25 mouse cellular contexts compared by ENCODE assay signal in the genomic region with DNA sequence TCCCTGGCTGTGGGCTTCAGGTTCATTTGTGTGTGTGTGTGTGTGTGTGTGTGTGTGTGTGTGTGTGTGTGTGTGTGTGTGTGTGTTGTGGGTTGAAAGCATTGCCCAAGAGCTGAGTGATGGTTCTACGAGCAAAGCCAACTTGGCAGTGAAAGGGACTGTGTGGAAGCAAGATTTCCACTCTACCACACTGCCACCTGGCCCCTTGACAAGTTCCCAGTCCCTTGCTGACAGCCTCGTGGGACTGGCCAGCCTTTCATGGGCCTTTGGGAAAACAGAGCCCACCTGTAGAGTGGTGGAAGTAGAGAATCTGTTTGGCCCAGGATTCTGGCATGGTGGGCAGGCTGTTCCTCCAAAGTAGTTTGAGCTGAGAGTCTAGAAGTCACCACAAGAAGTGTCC. TPM values are rescaled to one million over a fixed set of nuclear protein-coding genes. Genes with fewer than 3 reads are reported as not detected.
DNase-seq lines count a peak whose midpoint lies in the region; ATAC-seq and TF ChIP-seq lines count a peak whose summit lies in the region.
"Had no signal": no experiment of that assay in that cellular context is flagged by ENCODE, and none has a peak within 500 bp of the region (broad histone marks: within the 10 kb centered on the region; RNA-seq: fewer than 3 reads in every experiment).

No protein-coding gene starts in this region.

- no peaks in the 10 kb centered on the region for H3K36me3 ChIP-seq in intestine, postnatal 0 days (ENCODE audit: control insufficient read depth, insufficient read depth)
- no peaks in the 10 kb centered on the region for H3K36me3 ChIP-seq in intestine, embryonic 15.5 days
- H3K36me3 ChIP-seq in midbrain, postnatal 0 days (ENCODE audit: insufficient read depth, low read length), result no peaks in the 10 kb centered on the region
- H3K36me3 ChIP-seq in midbrain, embryonic 11.5 days (ENCODE audit: control insufficient read depth, insufficient read depth, low read length), result no peaks in the 10 kb centered on the region
- H3K36me3 ChIP-seq: embryonic facial prominence, embryonic 12.5 days; embryonic facial prominence, embryonic 15.5 days; heart, embryonic 12.5 days; heart, embryonic 15.5 days; hindbrain, embryonic 10.5 days had no signal

- no peaks in the 10 kb centered on the region for H3K27me3 ChIP-seq in intestine, postnatal 0 days (replicated peaks; ENCODE audit: control insufficient read depth, insufficient read depth, low read length)
- no peaks in the 10 kb centered on the region for H3K27me3 ChIP-seq in intestine, embryonic 15.5 days (replicated peaks)
- no peaks in the 10 kb centered on the region for H3K27me3 ChIP-seq in midbrain, postnatal 0 days (ENCODE audit: insufficient read depth, low read length)
- H3K27me3 ChIP-seq in midbrain, embryonic 11.5 days (ENCODE audit: control insufficient read depth, insufficient read depth, low read length), result no peaks in the 10 kb centered on the region
- H3K27me3 ChIP-seq: embryonic facial prominence, embryonic 12.5 days; embryonic facial prominence, embryonic 15.5 days had no signal

- no peak overlapping the region for H3K9ac ChIP-seq in intestine, postnatal 0 days (ENCODE audit: low read depth, low read length)
- H3K9ac ChIP-seq in intestine, embryonic 15.5 days, result no peak overlapping the region
- H3K9ac ChIP-seq in midbrain, postnatal 0 days (replicated peaks; ENCODE audit: low read length, poor library complexity, severe bottlenecking), result no peak overlapping the region
- no peak overlapping the region for H3K9ac ChIP-seq in midbrain, embryonic 11.5 days (ENCODE audit: low read length)
- H3K9ac ChIP-seq: embryonic facial prominence, embryonic 12.5 days; embryonic facial prominence, embryonic 15.5 days; forebrain, postnatal 0 days; heart, embryonic 12.5 days; heart, embryonic 15.5 days; hindbrain, embryonic 14.5 days had no signal

- no peak for TF ChIP-seq CTCF in intestine, postnatal 0 days (IDR thresholded peaks at IDR 0.05; ENCODE audit: low read depth)
- TF ChIP-seq CTCF in midbrain, postnatal 0 days (IDR thresholded peaks at IDR 0.05), result no peak

- peak; percentile 53 for DNase-seq in adrenal gland, postnatal 10 days
- no peak for DNase-seq in adrenal gland, adult 2 months
- peak; percentile 80 for DNase-seq in cerebellum, postnatal 10 days
- no peak for DNase-seq in cerebellum, adult 11 months
- DNase-seq in midbrain, postnatal 0 days (ENCODE audit: low spot score), result peak; percentile 63
- no peak for DNase-seq in midbrain, embryonic 11.5 days (ENCODE audit: low spot score, missing footprints)
- DNase-seq: cerebellum, adult 18-20 months; forebrain, postnatal 0 days; gastrocnemius, adult 2 months; gastrocnemius, postnatal 25 days; heart, adult 18-20 months; heart, postnatal 10 days; heart, postnatal 36 days; kidney, adult 18-20 months had no signal

- no peak for ATAC-seq in intestine, postnatal 0 days
- no peak for ATAC-seq in intestine, embryonic 15.5 days
- ATAC-seq in midbrain, postnatal 0 days (ENCODE audit: low FRiP score), result no peak
- ATAC-seq in midbrain, embryonic 11.5 days (ENCODE audit: low FRiP score), result no peak
- ATAC-seq: activated CD4-positive, CD25-positive, alpha-beta regulatory T cell, adult 4 months; forebrain, embryonic 14.5 days; forebrain, postnatal 0 days had no signal

- H3K4me2 ChIP-seq in intestine, postnatal 0 days (replicated peaks; ENCODE audit: low read depth), result no peak overlapping the region
- no peak overlapping the region for H3K4me2 ChIP-seq in intestine, embryonic 15.5 days (replicated peaks)
- H3K4me2 ChIP-seq in midbrain, postnatal 0 days (ENCODE audit: low read depth, low read length, poor library complexity, severe bottlenecking), result no peak overlapping the region
- H3K4me2 ChIP-seq in midbrain, embryonic 11.5 days, result no peak overlapping the region
- H3K4me2 ChIP-seq: embryonic facial prominence, embryonic 12.5 days; embryonic facial prominence, embryonic 15.5 days; heart, embryonic 12.5 days; heart, embryonic 15.5 days; hindbrain, embryonic 14.5 days had no signal

- no peak overlapping the region for H3K4me3 ChIP-seq in intestine, postnatal 0 days (ENCODE audit: low read depth, low read length)
- no peak overlapping the region for H3K4me3 ChIP-seq in intestine, embryonic 15.5 days (replicated peaks)
- H3K4me3 ChIP-seq in midbrain, postnatal 0 days (ENCODE audit: low read depth, low read length), result no peak overlapping the region
- H3K4me3 ChIP-seq in midbrain, embryonic 11.5 days (ENCODE audit: low read depth, low read length), result no peak overlapping the region
- H3K4me3 ChIP-seq: embryonic facial prominence, embryonic 12.5 days; embryonic facial prominence, embryonic 15.5 days; gastrocnemius, adult 2 months; heart, embryonic 12.5 days; heart, embryonic 15.5 days; hindbrain, embryonic 10.5 days had no signal

- 61% methylated on average over 2 of the region's 2 CpGs for WGBS in intestine, postnatal 0 days
- WGBS in intestine, embryonic 15.5 days, result 79% methylated on average over 2 of the region's 2 CpGs
- 78% methylated on average over 2 of the region's 2 CpGs for WGBS in midbrain, postnatal 0 days
- 63% methylated on average over 2 of the region's 2 CpGs for WGBS in midbrain, embryonic 11.5 days

- H3K4me1 ChIP-seq in intestine, postnatal 0 days (replicated peaks; ENCODE audit: control insufficient read depth, insufficient read depth, low read length), result peaks cover 24% of the 10 kb centered on the region
- H3K4me1 ChIP-seq in intestine, embryonic 15.5 days (replicated peaks), result peaks cover 43% of the 10 kb centered on the region
- H3K4me1 ChIP-seq in midbrain, postnatal 0 days (ENCODE audit: insufficient read depth, low read length), result peaks cover 7% of the 10 kb centered on the region; the same call in 1 of the 2 replicates
- H3K4me1 ChIP-seq in midbrain, embryonic 11.5 days (ENCODE audit: control insufficient read depth, insufficient read depth, low read length), result peaks cover 4% of the 10 kb centered on the region

- peak overlapping the region; percentile 9; the same call in 1 of the 2 replicates for H3K27ac ChIP-seq in intestine, postnatal 0 days (ENCODE audit: low read depth, low read length)
- no peak overlapping the region for H3K27ac ChIP-seq in intestine, embryonic 15.5 days
- H3K27ac ChIP-seq in midbrain, postnatal 0 days (ENCODE audit: low read depth, low read length), result no peak overlapping the region
- H3K27ac ChIP-seq in midbrain, embryonic 11.5 days (ENCODE audit: low read depth, low read length), result no peak overlapping the region
- H3K27ac ChIP-seq: embryonic facial prominence, embryonic 12.5 days; embryonic facial prominence, embryonic 15.5 days; gastrocnemius, adult 2 months; heart, embryonic 15.5 days; hindbrain, embryonic 14.5 days had no signal

- H3K9me3 ChIP-seq in intestine, postnatal 0 days (ENCODE audit: control insufficient read depth), result no peaks in the 10 kb centered on the region
- no peaks in the 10 kb centered on the region for H3K9me3 ChIP-seq in intestine, embryonic 15.5 days
- no peaks in the 10 kb centered on the region for H3K9me3 ChIP-seq in midbrain, postnatal 0 days (ENCODE audit: low read length)
- H3K9me3 ChIP-seq in midbrain, embryonic 11.5 days (ENCODE audit: control insufficient read depth, low read length), result no peaks in the 10 kb centered on the region
- H3K9me3 ChIP-seq: embryonic facial prominence, embryonic 12.5 days; embryonic facial prominence, embryonic 15.5 days; heart, embryonic 12.5 days; heart, embryonic 15.5 days; hindbrain, embryonic 10.5 days had no signal

RNA-seq across cellular contexts. Expression of a gene that starts 7.8 kb away (rescaled TPM):
- 10 to 100 TPM in 1 of 2 experiments, 1 to 10 TPM in 1; 7.9 to 12.7 TPM for total RNA-seq in adrenal gland, postnatal 10 days (2021)
- total RNA-seq in adrenal gland, adult 2 months (2021), result 1 to 10 TPM; 2.5 to 3.4 TPM
- 1.9 and 3.1 TPM in 2 replicates for polyA plus RNA-seq in adrenal gland, adult 2 months (2012; rRNA removed)
- 58.8 and 59.8 TPM in 2 replicates for polyA plus RNA-seq in intestine, postnatal 0 days (2015; fragmentation: Nextera tagmentation; extraction: Ambion mirVana)
- 52.0 and 55.3 TPM in 2 replicates for polyA plus RNA-seq in intestine, embryonic 15.5 days (2015; fragmentation: Nextera tagmentation; extraction: Ambion mirVana)
- total RNA-seq in midbrain, postnatal 0 days (2014; rRNA removed), result 27.3 and 40.2 TPM in 2 replicates
- 32.2 and 36.4 TPM in 2 replicates for polyA plus RNA-seq in midbrain, postnatal 0 days (2015; fragmentation: Nextera tagmentation; extraction: Ambion mirVana)
- 23.4 and 23.5 TPM in 2 replicates for polyA plus RNA-seq in midbrain, embryonic 11.5 days (2014; fragmentation: Nextera tagmentation; extraction: Ambion mirVana)
- total RNA-seq: common myeloid progenitor, adult 5-6 weeks had no signal

Comparison
In these comparisons a context has a peak if more than half of its experiments do, and no peak if none do; other contexts are left out.
1. DNase-seq: peak in adrenal gland, postnatal 10 days (single experiment), cerebellum, postnatal 10 days (2 of 2) and midbrain, postnatal 0 days (single experiment); none in adrenal gland, adult 2 months (single experiment), cerebellum, adult 11 months (single experiment) and midbrain, embryonic 11.5 days (single experiment).